Mouse (Mus musculus) cerebellum, adult 2 months (tissue): ENCODE results near the gene Cd6. TPM values are rescaled to one million over a fixed set of nuclear protein-coding genes. Genes with fewer than 3 reads are reported as not detected.

Experiments used
- DNase-seq, 2 experiments: peaks; one replicate each; pipeline ENCODE4 v3.0.0; 2021
- H3K27ac ChIP-seq: fragments of 200-500 bp; 2 replicates; pipeline ENCODE4 v1.5.1; 2012; ENCODE audit warnings: low read length, control low read depth, inconsistent platforms; ENCODE audit not compliant: insufficient read depth
- H3K27me3 ChIP-seq: fragments of 200-500 bp; 2 replicates; pipeline ENCODE4 v1.6.1; 2012; ENCODE audit warnings: inconsistent platforms, mild to moderate bottlenecking, low read length, moderate library complexity; ENCODE audit not compliant: control insufficient read depth, insufficient read depth
- H3K4me1 ChIP-seq: fragments of 200-500 bp; 2 replicates; pipeline ENCODE4 v1.6.1; 2011; ENCODE audit warnings: low read length; ENCODE audit not compliant: control insufficient read depth, insufficient read depth
- H3K4me3 ChIP-seq: fragments of 200-500 bp; replicated peaks from 2 replicates; pipeline ENCODE3; 2011; ENCODE audit warnings: mild to moderate bottlenecking, low read depth, low read length, control low read depth; ENCODE audit not compliant: insufficient read depth
- CTCF ChIP-seq: fragments of 200-500 bp; IDR thresholded peaks from 2 replicates; pipeline ENCODE4 v1.5.1; 2011; ENCODE audit warnings: low read depth, mild to moderate bottlenecking, control low read depth, low read length, moderate library complexity, borderline replicate concordance; ENCODE audit not compliant: insufficient read depth
- POLR2A ChIP-seq: fragments of 200-500 bp; IDR thresholded peaks from 2 replicates; pipeline ENCODE4 v1.6.1; 2011; ENCODE audit warnings: low read length, control low read depth, borderline replicate concordance; ENCODE audit not compliant: insufficient read depth
- WGBS: fragments of 180-500 bp; shearing (Covaris S2); methylation state at CpG from one replicate; pipeline ENCODE4 v1.1.7; 2018; 5-methylcytosine and 5-hydroxymethylcytosine counted together
- polyA plus RNA-seq: library from polyadenylated mRNA; depleted of rRNA; stranded (reverse); fragments of >200 nt; gene quantifications from 2 replicates; pipeline ENCODE4 v1.2.3, GENCODE M21; 2012

Gene Cd6
- polyA plus RNA-seq, 1 experiment = 0.10 TPM

- no peak overlapping the region for H3K27ac ChIP-seq
- H3K4me1 ChIP-seq = peaks cover 6% of the 10 kb centered on the region; the same call in 1 of the 2 replicates
- no peak for DNase-seq
- no peak for TF ChIP-seq POLR2A
- H3K27me3 ChIP-seq = no peaks in the 10 kb centered on the region
- WGBS = 98% methylated on average over 5 of the region's 5 CpGs
- H3K4me3 ChIP-seq = no peak overlapping the region
Measured at GRCm38 (mm10) chr19:10828321-10828720, 1.5 kb downstream of the Cd6 start.

- no peak overlapping the region for H3K4me3 ChIP-seq
- 94% methylated on average over 7 of the region's 7 CpGs for WGBS
- H3K27ac ChIP-seq = no peak overlapping the region
- no peaks in the 10 kb centered on the region for H3K4me1 ChIP-seq
- H3K27me3 ChIP-seq = no peaks in the 10 kb centered on the region
- TF ChIP-seq POLR2A = no peak
- TF ChIP-seq CTCF = no peak
- no peak for DNase-seq
Measured at GRCm38 (mm10) chr19:10824061-10824460, 5.8 kb downstream of the Cd6 start.

- TF ChIP-seq CTCF = no peak
- TF ChIP-seq POLR2A = no peak
- Histone ChIP-seq H3K4me3 (no peak overlapping the region), H3K27me3 (no peaks in the 10 kb centered on the region), H3K27ac (no peak overlapping the region), H3K4me1 (no peaks in the 10 kb centered on the region)
- no peak for DNase-seq
- WGBS = 97% methylated on average over 4 of the region's 4 CpGs
Measured at GRCm38 (mm10) chr19:10822534-10822933, 7.3 kb downstream of the Cd6 start.

- Histone ChIP-seq H3K4me3 (no peak overlapping the region), H3K27me3 (no peaks in the 10 kb centered on the region), H3K27ac (no peak overlapping the region), H3K4me1 (no peaks in the 10 kb centered on the region)
- DNase-seq = no peak
- 66% methylated on average over 7 of the region's 7 CpGs for WGBS
- TF ChIP-seq CTCF (no peak), POLR2A (no peak)
Measured at GRCm38 (mm10) chr19:10821319-10821718, 8.5 kb downstream of the Cd6 start.

GRCm38 (mm10) chr19:10818217-10818946 is 11.5 kb downstream of the Cd6 start:
- 55% methylated on average over 17 of the region's 17 CpGs for WGBS
- TF ChIP-seq CTCF (no peak), POLR2A (no peak)
- DNase-seq = no peak
- Histone ChIP-seq H3K27ac (no peak overlapping the region), H3K4me3 (no peak overlapping the region), H3K27me3 (no peaks in the 10 kb centered on the region), H3K4me1 (no peaks in the 10 kb centered on the region)

GRCm38 (mm10) chr19:10816462-10816861 is 13.4 kb downstream of the Cd6 start:
- 68% methylated on average over 2 of the region's 2 CpGs for WGBS
- no peak for DNase-seq
- TF ChIP-seq POLR2A (no peak), CTCF (no peak)
- H3K4me3 ChIP-seq = no peak overlapping the region
- H3K27ac ChIP-seq = no peak overlapping the region
- H3K4me1 ChIP-seq = no peaks in the 10 kb centered on the region
- no peaks in the 10 kb centered on the region for H3K27me3 ChIP-seq

- DNase-seq = no peak
- no peak for TF ChIP-seq CTCF
- TF ChIP-seq POLR2A = no peak
- no peaks in the 10 kb centered on the region for H3K4me1 ChIP-seq
- no peak overlapping the region for H3K27ac ChIP-seq
- no peak overlapping the region for H3K4me3 ChIP-seq
- WGBS = 89% methylated on average over 6 of the region's 6 CpGs
- H3K27me3 ChIP-seq = no peaks in the 10 kb centered on the region
Measured at GRCm38 (mm10) chr19:10815871-10816270, 14.0 kb downstream of the Cd6 start.

GRCm38 (mm10) chr19:10813905-10814304 is 16.0 kb downstream of the Cd6 start:
- Histone ChIP-seq H3K4me3 (no peak overlapping the region), H3K4me1 (peaks cover 15% of the 10 kb centered on the region; the same call in 1 of the 2 replicates), H3K27ac (no peak overlapping the region), H3K27me3 (no peaks in the 10 kb centered on the region)
- DNase-seq = no peak
- 58% methylated on average over 7 of the region's 7 CpGs for WGBS
- no peak for TF ChIP-seq CTCF
- no peak for TF ChIP-seq POLR2A
